In genomic region chr8:64618618-64619017, GRCm38 (mm10) we compare ENCODE assay signal across 8 mouse cellular contexts.
A peak's percentile ranks its signal among the peaks of the same experiment; 100 is the strongest.
DNase-seq lines count a peak whose midpoint lies in the region; ATAC-seq lines count a peak whose summit lies in the region.

No protein-coding gene starts in this region.

- peak; percentile 33 for DNase-seq in urinary bladder, postnatal 25 days (ENCODE audit: low spot score)
- DNase-seq in urinary bladder, adult 2 months (ENCODE audit: low spot score): no peak
- DNase-seq in adrenal gland, postnatal 25 days: peak; percentile 66
- peak; percentile 38 for DNase-seq in embryo, embryonic 11.5 days (ENCODE audit: low read depth, low spot score)
- no peak for DNase-seq in liver, embryonic 11.5 days (ENCODE audit: low spot score)
- peak; percentile 37 for DNase-seq in neural tube, embryonic 11.5 days (ENCODE audit: low spot score)
- DNase-seq in yolk sac, embryonic 10.5 days (ENCODE audit: low spot score): no peak

- H3K27ac ChIP-seq in hindbrain, embryonic 12.5 days: no peak overlapping the region
- H3K27ac ChIP-seq in liver, embryonic 11.5 days (ENCODE audit: low read depth, low read length): no peak overlapping the region
- no peak overlapping the region for H3K27ac ChIP-seq in neural tube, embryonic 11.5 days (ENCODE audit: low read depth, low read length)

- H3K4me1 ChIP-seq in hindbrain, embryonic 12.5 days: peaks cover 2% of the 10 kb centered on the region; the same call in 1 of the 2 replicates
- H3K4me1 ChIP-seq in liver, embryonic 11.5 days (replicated peaks; ENCODE audit: control insufficient read depth, insufficient read depth, low read length): no peaks in the 10 kb centered on the region
- H3K4me1 ChIP-seq in neural tube, embryonic 11.5 days (ENCODE audit: control insufficient read depth, insufficient read depth, low read length): no peaks in the 10 kb centered on the region

- 56% methylated on average over 11 of the region's 11 CpGs for WGBS in hindbrain, embryonic 12.5 days
- WGBS in liver, embryonic 11.5 days: 54% methylated on average over 11 of the region's 11 CpGs
- 56% methylated on average over 11 of the region's 11 CpGs for WGBS in neural tube, embryonic 11.5 days

- no peak overlapping the region for H3K9ac ChIP-seq in hindbrain, embryonic 12.5 days
- no peak overlapping the region for H3K9ac ChIP-seq in liver, embryonic 11.5 days (ENCODE audit: low read depth, low read length)
- H3K9ac ChIP-seq in neural tube, embryonic 11.5 days (ENCODE audit: low read length): no peak overlapping the region

- peak; percentile 71 for ATAC-seq in hindbrain, embryonic 12.5 days (ENCODE audit: low FRiP score)
- 0 out of 2 replicates have a peak, but pooled peaks have one; percentile 41 for ATAC-seq in liver, embryonic 11.5 days (replicated peaks; ENCODE audit: low FRiP score)
- ATAC-seq in neural tube, embryonic 11.5 days (ENCODE audit: insufficient read depth, low FRiP score, low TSS enrichment): peak; percentile 78; the same call in 1 of the 2 replicates

- no peak overlapping the region for H3K4me3 ChIP-seq in hindbrain, embryonic 12.5 days
- no peak overlapping the region for H3K4me3 ChIP-seq in liver, embryonic 11.5 days (ENCODE audit: low read depth, low read length)
- no peak overlapping the region for H3K4me3 ChIP-seq in neural tube, embryonic 11.5 days (ENCODE audit: low read depth, low read length)

- no peaks in the 10 kb centered on the region for H3K9me3 ChIP-seq in hindbrain, embryonic 12.5 days (replicated peaks)
- no peaks in the 10 kb centered on the region for H3K9me3 ChIP-seq in liver, embryonic 11.5 days (ENCODE audit: control insufficient read depth, low read length)
- no peaks in the 10 kb centered on the region for H3K9me3 ChIP-seq in neural tube, embryonic 11.5 days (ENCODE audit: control insufficient read depth, low read length)

- no peak overlapping the region for H3K4me2 ChIP-seq in hindbrain, embryonic 12.5 days (replicated peaks)
- no peak overlapping the region for H3K4me2 ChIP-seq in liver, embryonic 11.5 days
- H3K4me2 ChIP-seq in neural tube, embryonic 11.5 days (ENCODE audit: low read depth): no peak overlapping the region

- H3K27me3 ChIP-seq in hindbrain, embryonic 12.5 days: no peaks in the 10 kb centered on the region
- no peaks in the 10 kb centered on the region for H3K27me3 ChIP-seq in liver, embryonic 11.5 days (replicated peaks; ENCODE audit: control insufficient read depth, insufficient read depth, low read length)
- no peaks in the 10 kb centered on the region for H3K27me3 ChIP-seq in neural tube, embryonic 11.5 days (ENCODE audit: control insufficient read depth, insufficient read depth, low read length)

- peaks cover 21% of the 10 kb centered on the region for H3K36me3 ChIP-seq in hindbrain, embryonic 12.5 days
- no peaks in the 10 kb centered on the region for H3K36me3 ChIP-seq in liver, embryonic 11.5 days (ENCODE audit: control insufficient read depth, insufficient read depth, low read length)
- H3K36me3 ChIP-seq in neural tube, embryonic 11.5 days (ENCODE audit: control insufficient read depth, insufficient read depth, low read length): 0 out of 2 replicates have a peak, but pooled peaks cover 2% of the 10 kb centered on the region

Comparison
In these comparisons a context has a peak if more than half of its experiments do, and no peak if none do; other contexts are left out.
1. DNase-seq: peak in urinary bladder, postnatal 25 days (single experiment), adrenal gland, postnatal 25 days (single experiment), embryo, embryonic 11.5 days (single experiment) and neural tube, embryonic 11.5 days (single experiment); none in urinary bladder, adult 2 months (single experiment), liver, embryonic 11.5 days (single experiment) and yolk sac, embryonic 10.5 days (single experiment).
2. Peak in every context shown above with its lines, with median percentiles within 50 percentile points of each other: ATAC-seq.